Mouse (Mus musculus) CD4-positive, CD25-positive, alpha-beta regulatory T cell, adult 2 months (primary cell): Measurements from ENCODE around the gene Taf4.

Experiments
- DNase-seq: peaks from one replicate; pipeline ENCODE4 v3.0.0-alpha.2; 2012; ENCODE audit warnings: low read depth, low spot score

The Taf4 gene

GRCm38 (mm10) chr2:179941696-179942095 lies 34.8 kb downstream of the Taf4 start:
- DNase-seq = no peak

GRCm38 (mm10) chr2:179937091-179937490 lies 39.4 kb downstream of the Taf4 start:
- no peak for DNase-seq

DNA sequence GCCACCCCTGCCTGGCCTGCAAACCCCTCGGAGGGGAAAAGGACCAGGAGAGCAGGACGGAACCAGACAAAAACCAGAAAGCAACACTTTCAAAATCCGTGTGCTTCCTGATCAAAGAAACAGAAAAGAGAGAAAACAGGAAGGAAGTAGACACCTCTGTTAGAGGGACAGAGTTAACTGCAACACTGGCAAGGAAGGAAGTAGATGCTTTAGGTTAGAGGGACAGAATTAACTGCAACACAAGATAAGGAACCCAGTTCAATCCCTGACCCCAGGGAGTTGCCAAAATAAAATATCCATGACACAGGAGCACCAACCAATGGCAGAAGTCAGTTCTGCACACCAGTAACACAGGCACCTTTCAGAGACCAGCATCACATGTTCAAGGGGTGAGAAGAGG lies 42.3 kb downstream of the Taf4 start:
- DNase-seq = no peak

GRCm38 (mm10) chr2:179931741-179932140 lies 44.7 kb downstream of the Taf4 start:
- no peak for DNase-seq

DNA sequence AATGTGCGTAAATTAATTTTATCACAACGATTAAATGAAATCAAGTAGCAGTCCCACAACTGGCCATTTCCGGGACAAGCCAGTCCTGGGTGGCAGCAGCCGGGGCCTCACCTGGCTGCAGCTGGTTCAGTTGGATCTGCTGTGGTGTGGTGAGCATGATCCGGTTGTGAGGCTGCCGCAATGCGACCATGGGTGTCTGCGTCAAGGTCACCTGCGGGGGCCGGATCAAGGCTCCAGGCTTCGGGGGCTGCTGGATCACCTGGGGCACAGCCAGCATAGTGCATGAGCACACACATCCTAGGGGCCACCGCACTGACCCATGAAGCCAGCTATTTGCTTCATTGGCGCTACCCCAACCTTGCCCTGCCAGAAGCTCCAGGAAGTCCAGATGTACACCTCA lies 47.3 kb downstream of the Taf4 start:
- no peak for DNase-seq

- DNase-seq = no peak
Measured at GRCm38 (mm10) chr2:179924038-179924437, 52.4 kb downstream of the Taf4 start.

DNA sequence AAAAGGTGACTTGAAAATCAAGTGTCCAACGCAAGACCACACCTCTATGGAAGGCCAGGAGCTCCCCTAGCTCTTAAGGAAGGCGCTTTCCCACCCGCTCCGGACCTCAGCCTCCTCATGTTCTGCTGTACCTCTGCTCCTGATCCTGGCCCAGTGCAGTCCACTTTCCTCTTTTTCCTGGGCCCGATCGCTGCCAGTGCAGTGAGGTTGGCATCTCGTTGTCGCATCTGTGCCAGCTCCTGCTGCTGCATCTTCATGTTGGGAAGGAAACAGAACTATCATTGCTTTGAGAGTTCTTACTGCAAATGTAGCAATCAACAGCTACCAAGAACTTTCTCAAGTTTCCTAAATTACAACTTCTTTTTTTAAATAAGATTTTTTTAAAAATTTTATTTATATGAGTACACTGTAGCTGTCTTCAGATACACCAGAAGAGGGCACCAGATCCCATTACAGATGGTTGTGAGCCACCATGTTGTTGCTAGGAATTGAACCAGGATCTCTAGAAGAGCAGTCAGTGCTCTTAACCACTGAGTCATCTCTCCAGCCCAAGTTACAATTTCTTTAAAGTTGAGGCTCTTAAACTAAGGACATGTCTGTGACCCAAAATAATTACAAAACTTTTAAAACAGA lies 55.3 kb downstream of the Taf4 start:
- no peak for DNase-seq

DNA sequence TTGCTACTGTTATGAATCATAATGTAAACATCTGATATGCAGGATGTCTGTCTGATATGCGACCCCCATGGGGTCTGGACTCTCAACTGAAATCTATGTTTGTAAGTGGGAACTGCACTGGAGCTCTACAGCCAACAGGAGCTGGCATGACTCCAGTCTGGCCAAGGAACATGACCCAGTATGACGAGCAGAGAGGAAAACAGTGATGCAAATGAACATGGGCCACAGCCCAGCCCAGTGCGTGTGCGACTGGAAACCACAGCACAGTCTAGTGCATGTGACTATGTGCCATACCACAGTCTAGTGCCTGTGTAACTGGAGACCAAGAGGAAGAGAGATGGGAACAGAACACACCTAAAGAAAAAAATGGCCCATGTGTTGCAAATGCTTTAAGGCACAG lies 56.4 kb downstream of the Taf4 start:
- DNase-seq = no peak

DNA sequence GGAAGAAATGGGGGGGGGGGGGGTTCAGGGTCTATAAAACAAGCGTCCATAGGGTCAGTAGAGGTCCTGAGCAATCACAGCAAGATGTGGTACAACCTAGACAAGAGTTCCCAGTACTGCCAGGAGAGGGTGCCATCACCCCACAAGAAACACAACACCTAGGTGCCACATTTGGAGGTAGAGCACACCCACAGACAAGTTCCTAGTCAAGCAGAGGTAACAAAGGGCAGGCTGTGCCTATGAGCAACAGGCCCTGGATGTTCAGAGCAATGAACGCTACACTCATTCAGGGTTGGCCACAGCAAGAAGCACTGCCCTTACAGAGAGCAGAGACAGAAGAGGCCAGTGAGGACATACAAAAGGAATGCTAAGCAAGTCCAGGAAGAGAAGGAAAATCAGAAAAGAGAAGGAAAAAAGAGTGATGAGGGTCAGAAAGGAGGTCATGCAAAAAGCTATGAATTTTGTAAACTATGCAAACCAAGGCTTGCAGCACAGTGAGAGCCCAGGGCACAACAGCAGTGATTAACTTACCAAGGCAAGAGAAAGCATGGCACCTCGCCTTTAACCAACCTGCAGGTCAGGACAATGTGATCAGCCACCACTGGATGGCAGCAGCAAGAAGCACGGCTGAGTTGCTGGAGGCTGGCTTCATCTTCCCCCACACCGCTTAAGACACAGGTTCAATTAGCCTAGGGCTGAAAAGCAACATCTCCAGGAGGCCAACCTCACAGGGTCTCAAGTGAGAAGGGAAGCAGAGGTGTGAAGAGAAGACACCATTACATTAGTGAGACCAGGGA lies 59.4 kb downstream of the Taf4 start:
- peak; percentile 86 for DNase-seq

DNA sequence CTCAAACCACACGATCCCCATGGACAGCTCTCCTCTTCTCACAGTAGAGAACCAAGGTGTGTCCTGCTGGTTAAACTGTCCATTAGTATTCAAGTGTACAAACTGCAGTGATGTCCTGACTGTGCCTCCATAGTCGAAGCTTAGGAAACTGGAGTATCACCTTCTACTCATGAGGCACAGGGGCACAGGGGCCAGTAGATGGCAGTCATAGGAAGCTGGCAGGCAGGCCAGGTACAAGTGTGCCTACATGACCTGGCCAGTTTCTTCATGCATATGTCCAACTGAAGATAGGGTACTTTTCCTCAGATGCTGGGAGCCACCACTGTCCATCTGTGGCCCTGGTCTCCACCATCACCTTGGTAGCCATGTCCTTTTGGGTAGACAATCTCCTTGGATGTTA lies 62.2 kb downstream of the Taf4 start:
- DNase-seq = no peak

GRCm38 (mm10) chr2:179913349-179913748 lies 63.1 kb downstream of the Taf4 start:
- DNase-seq = no peak

DNA sequence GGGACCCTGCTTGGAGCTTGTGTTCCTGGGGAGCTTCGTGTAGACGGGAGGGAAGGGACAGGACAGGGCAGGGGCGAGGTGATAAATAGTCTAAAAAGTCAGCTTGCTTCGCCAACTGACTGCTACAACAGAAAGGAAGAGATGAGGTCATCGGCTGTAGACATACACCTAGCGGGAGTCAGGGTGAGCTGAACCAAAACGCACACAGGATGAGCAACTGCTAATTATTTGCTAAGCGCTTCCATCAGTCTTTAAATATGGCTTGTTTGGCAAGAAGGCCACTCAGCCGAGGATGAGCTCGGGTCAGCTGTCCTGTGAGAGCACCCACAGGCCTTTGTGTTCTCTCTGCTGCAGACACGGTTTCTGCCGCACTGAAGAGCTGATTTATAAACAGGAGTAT lies 63.5 kb downstream of the Taf4 start:
- DNase-seq = no peak

DNA sequence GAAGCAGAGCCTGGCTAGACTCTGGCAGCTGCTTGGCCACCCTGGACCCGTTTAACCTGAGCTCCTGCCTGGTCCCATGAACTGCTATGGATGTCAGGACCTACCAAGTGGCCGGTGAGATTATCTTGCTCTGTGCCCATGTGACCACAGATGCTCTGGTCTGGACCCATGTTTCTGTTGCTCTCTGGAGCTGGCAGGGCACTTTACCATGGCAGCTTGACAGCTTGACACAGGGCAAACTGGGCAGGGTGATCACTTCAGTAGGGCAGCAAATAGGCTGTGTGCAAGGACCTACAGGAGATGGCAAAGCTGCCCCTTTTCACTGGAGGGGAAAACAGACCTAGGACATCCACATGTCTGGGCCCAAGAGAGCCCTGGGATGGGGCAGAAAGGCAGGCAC lies 79.5 kb downstream of the Taf4 start:
- no peak for DNase-seq

DNA sequence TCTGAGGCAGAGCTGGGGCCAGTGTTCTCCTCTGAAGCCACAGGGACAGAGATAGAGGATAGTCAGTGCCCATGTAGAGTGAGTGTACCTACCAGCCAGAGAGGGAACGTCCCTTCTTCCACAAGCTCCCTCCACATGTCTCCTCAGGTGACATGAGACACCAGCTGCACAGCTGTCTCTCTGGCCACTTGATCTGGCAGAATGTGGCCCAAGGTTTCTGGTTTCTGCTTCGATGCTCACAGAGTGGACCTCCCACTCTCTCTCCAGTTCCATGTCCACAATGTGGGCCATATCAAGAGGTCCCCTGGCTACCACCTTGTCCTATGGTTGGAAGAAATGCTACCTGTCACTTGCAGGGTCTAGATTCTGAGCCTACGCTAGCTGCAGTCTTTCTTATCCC lies 85.4 kb downstream of the Taf4 start:
- no peak for DNase-seq

DNA sequence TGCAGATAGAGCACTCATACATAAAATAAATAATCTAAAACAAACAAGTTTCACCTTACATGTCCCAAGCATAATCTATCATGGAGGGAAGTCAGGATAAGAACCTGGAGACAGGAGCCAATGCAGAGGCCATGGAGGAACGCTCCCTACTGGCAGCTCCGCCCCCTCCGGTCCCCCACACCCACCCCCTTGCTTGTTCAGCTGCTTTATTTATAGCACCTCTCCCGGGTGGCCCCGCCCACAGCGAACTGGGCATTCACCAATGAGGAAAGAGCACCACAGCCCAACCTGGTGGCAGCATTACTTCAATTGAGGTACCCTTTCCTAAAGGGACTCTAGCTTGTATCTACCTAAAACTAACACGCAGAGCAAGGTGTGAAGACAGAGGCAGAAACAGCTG lies 91.9 kb downstream of the Taf4 start:
- no peak for DNase-seq

- DNase-seq = peak; percentile 56
Measured at GRCm38 (mm10) chr2:179877551-179878215, 98.8 kb downstream of the Taf4 start.

GRCm38 (mm10) chr2:179875147-179875546 lies 101.3 kb downstream of the Taf4 start:
- peak; percentile 77 for DNase-seq

DNA sequence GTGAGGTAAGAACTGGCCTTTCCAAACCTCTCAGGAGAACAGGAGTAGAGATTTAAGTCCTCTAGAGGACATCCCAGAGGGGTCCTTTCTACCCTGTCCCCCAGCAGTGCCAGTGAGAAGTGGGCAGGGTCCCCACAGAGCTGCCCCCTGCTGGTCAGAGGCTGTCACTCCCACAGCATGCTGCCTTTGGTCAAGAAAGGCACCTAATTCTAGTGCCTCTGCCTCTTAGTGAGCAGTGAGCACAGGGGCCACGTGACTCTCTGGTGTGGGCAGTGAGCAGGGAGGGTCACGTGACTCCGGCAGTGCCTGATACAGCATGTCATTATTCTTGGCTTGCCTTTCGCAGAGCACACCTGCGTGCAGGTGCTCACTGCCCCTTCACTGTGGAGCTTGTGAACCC lies 103.1 kb downstream of the Taf4 start:
- peak; percentile 23 for DNase-seq

GRCm38 (mm10) chr2:179872724-179873123 lies 103.7 kb downstream of the Taf4 start:
- DNase-seq = no peak

GRCm38 (mm10) chr2:179869871-179870270 lies 106.6 kb downstream of the Taf4 start:
- no peak for DNase-seq

GRCm38 (mm10) chr2:179867669-179868068 lies 108.8 kb downstream of the Taf4 start:
- DNase-seq = no peak

DNA sequence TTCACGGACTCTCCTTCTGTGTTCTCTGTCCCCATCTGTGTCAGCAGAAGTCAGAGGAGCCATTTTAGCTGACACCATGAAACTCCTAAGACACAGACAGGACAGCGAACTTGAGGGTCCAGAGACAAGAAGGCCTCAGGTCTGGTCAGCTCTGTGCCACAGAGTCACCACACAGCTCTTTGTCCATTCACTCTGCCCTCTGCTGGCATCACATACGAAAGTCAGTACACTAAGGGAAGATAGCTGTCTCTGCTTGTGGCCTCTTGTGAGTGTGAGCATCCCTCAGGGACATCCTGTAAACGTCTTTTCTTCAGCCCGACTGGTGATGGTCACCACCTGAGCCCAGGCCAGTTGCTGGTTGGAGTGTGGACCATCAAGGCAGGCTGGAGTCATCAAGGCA lies 111.3 kb downstream of the Taf4 start:
- no peak for DNase-seq

- DNase-seq = peak; percentile 17
Measured at GRCm38 (mm10) chr2:179863266-179863665, 113.2 kb downstream of the Taf4 start.
